Mouse (Mus musculus): ENCODE data around the gene Sall4.

- TF ChIP-seq CTCF (IDR thresholded peaks at IDR 0.05; ENCODE audit: control insufficient read depth, insufficient read depth, low read length): no peak
- no peak for TF ChIP-seq POLR2A (IDR thresholded peaks at IDR 0.05; ENCODE audit: borderline replicate concordance, control insufficient read depth, low read depth, low read length)
These were observed 42.2 kb upstream of the Sall4 start for GRCm38 (mm10) chr2:168809895-168810294.
